Mouse (Mus musculus) testis, postnatal 14 days (tissue): ENCODE data around the gene Prss42.
A peak's percentile ranks its signal among the peaks of the same experiment; 100 is the strongest.

ENCODE experiments used
- DNase-seq: peaks from one replicate; pipeline ENCODE4 v3.0.0; 2021; ENCODE audit warnings: low spot score

Gene Prss42

GRCm38 (mm10) chr9:110797866-110798265 lies at the start of gene Prss42:
TSS of gene Prss42 (plus strand) at chr9:110798166.
- DNase-seq: no peak

DNA sequence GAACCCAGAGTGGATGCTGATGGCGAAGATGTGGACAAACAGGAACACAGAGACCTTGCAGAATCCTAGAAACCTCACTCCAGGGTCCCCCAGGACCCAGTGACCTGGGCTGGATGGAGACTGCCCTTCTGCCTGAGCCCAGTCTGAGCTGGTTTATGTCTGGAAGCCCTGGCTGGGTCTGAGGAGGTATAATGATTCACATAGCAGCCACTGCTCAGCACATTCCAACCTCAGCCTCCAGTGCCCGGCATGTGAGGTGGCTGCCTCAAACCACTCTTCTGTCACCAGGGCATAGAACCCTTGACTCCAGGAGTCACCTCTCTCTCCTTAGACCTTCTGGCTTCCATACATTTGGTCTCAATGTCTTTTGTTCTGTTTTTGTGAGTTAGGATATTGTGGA lies 49.5 kb upstream of the Prss42 start:
- DNase-seq: no peak

DNA sequence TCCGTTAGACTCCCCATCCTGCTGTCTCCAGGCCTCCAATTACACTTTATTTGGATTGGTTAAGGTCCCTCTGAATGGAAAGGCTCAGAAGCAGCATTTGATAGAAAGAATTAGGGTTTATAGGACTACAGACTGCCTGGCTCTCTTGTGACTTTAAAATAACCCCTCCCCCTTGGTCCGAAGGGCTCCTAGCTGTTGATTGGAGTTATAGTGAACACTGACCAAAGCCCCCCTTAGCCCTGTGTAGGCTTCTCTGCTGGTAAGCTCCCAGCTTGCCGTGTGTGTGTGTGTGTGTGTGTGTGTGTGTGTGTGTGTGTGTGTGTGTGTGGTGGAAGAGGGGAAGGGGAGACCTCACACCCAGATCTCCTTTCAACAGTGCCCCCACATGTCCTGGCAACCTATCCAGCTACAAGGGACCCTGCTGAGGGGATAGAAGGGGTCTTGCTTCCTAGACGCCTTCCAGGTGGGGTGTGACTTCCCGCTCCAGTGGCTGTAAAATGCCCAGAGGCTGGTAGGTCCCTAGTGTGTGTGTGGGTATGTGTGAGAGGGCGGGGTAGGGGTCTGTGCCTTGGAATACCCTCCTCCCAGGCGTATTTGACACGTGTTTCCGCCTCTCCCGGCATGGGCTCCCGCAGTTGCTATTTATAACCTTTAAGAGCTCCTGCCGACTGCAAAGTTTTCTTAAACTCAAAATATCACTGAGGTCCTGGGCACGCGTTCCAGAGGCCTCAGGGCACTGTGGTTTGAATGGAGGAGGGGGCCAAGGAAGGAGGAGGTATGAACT lies 47.4 kb upstream of the Prss42 start:
- DNase-seq: no peak

GRCm38 (mm10) chr9:110751412-110751811 lies 46.6 kb upstream of the Prss42 start:
- DNase-seq: no peak

DNA sequence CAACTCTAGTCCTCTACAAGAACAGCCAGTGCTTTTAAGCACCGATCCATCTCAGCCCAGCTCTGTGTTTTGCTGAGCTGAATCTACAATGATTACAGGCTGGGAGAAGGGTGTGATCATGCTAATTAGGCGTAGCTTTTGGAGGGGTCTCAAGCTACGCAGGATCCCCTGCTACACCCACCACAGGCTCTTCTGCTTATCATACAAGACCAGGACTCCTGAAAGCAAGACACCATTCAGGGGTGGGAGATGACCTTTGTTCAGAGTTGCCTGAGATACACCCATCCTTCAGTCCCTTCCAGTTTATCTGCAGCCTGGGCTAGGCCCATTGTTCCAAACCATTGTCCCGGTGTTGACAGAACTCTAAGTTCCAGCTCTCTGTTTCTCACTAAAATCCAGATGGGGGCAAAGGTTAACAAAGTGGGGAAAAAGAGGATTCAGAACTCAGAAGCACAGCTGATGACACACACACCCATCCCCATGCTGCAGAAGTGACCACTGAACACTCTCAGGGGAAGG lies 45.0 kb upstream of the Prss42 start:
- DNase-seq: no peak

GRCm38 (mm10) chr9:110753773-110754172 lies 44.2 kb upstream of the Prss42 start:
- DNase-seq: no peak

- no peak for DNase-seq
Observed at GRCm38 (mm10) chr9:110757816-110758215, 40.1 kb upstream of the Prss42 start.

- peak; percentile 48 for DNase-seq
Observed at GRCm38 (mm10) chr9:110758605-110759004, 39.4 kb upstream of the Prss42 start.

DNA sequence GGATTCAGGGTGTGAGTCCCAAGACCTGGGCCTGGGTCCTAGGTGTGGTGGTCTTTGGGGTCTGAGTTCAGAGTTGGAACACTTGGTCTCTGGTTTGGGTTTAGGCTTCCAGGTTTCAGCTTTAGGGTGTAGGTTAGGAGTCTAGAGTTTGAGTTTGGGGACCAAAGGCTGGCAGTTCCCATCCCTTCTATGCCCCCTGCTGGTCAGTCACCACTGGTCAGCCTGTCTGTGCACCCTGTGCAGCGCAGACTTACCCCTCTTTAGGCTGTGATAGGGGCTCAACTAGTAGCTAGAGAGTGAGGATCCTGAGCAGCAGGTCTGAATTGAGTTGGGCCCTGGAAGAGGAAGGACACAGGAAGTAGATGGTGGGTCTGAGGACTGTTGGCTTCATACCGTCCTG lies 38.7 kb upstream of the Prss42 start:
- DNase-seq: no peak

DNA sequence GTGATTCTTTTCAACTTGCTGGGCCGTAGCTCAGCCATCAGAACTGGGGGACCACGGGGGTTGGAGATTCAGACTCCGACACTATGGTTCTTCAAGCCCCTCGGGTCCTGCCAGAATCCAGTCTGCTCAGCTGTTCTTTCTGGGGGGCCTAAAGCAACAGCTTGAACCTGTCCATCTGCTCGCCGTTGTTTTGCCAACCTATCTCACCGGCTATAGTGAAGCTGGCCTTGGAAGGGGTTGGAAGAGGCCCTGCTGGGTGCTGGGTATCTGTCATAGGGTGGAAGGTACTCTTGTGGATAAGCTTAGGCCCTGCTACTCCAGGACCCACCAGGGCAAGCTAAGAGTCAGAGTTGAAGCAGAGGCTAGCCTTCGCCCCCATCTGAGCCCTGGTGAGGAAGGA lies 37.1 kb upstream of the Prss42 start:
- DNase-seq: no peak

DNA sequence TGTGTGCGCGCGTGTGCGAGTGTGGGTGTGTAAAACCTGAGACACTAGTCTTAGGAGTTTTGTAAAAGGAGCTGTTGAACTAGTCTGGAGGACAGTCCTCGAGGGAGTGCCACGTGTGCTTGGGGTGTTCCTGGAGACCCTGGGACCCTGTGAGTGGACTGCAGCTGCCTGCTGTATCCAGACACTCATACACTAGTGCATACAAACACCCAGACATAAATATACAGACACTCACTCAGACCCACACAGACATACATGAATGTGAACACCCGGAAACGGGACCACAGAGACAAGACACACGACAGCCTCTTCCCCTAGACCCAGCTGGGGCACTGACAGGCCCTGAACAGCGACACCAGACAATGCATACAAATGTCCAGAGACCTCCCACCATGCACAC lies 35.2 kb upstream of the Prss42 start:
- no peak for DNase-seq

- DNase-seq: no peak
Observed at GRCm38 (mm10) chr9:110763405-110763804, 34.6 kb upstream of the Prss42 start.

- no peak for DNase-seq
Observed at GRCm38 (mm10) chr9:110772336-110772735, 25.6 kb upstream of the Prss42 start.

- no peak for DNase-seq
Observed at GRCm38 (mm10) chr9:110774403-110775268, 23.3 kb upstream of the Prss42 start.

DNA sequence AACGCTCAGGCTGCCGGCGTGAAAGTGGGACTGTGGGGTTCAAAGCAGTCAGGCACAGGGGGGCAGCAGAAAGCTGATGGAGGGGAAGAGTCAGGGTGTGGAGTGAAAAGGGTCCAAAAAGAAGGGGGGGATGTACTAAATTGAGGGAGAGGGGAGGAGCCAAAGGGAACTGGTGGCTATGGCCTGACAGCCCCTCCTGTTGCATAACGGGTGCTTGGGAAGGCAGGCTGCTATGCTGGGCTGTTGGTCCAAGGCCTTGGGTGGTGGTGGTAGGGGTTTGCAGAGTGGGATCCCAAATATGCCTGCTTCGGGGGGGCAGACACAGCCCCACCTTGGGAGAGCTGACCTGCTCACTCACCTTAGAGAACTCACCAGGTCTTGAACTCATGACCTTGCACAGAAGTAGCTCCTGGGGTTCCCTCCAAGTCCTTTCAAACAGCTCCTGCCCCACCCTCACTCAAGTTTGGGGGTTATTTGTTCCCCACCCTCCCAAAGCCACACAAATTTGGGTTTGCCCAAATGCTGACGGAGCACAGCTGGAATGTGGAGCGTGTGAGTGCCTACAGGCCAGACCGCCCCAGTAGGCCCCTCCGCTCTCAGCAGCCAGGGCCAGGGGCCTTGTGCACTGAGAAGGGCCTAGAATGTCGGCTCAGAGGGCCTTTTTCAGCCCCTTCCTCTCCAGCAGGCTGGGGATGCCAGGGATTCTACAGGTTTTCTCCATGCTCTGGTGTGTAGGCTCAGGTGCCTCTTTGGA lies 22.5 kb upstream of the Prss42 start:
- no peak for DNase-seq

DNA sequence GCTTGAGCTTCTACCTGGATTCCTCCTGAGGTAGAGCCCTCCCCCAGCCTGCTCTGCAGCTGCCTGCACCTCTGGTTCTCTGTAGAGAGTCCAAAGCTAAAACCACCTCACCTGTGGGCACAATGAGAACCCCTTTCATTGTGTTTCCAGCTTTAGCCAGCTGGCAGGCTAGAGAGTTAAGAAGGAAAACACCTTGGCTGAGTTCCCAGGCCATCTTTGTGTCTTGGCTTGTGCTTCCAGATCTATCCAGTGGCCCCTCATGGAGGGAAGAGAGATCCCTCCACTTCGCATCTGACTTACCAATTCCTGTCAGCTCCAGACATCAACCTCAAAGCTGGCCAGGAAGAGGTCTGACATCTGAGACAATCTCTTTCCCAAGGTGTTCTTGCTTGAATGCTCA lies 19.9 kb upstream of the Prss42 start:
- DNase-seq: no peak

GRCm38 (mm10) chr9:110778559-110778958 lies 19.4 kb upstream of the Prss42 start:
- no peak for DNase-seq

- no peak for DNase-seq
Observed at GRCm38 (mm10) chr9:110779242-110779913, 18.6 kb upstream of the Prss42 start.

DNA sequence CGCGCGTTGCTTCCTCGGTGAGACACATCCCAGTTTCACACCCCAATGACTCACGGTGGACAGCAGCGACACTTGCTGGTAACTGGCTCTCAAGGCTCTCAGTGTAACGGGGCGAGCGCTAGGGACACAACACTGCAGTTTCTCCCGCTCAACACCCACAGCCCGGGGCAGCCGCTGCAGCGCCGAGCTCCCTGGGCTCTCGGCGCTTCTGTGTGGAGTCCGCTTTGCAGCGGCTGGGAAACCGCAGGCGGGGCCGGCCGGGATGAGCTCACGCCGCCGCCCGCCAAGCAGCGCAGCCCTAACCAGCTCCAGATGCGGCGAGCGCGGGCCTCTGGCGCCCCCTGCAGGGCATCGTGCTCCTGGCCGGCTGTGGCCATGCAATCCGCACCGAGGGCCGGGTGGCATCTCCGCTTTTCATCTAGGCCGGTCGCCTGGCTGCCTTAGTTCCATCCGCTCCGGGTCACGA lies 16.7 kb upstream of the Prss42 start:
- DNase-seq: peak; percentile 89

DNA sequence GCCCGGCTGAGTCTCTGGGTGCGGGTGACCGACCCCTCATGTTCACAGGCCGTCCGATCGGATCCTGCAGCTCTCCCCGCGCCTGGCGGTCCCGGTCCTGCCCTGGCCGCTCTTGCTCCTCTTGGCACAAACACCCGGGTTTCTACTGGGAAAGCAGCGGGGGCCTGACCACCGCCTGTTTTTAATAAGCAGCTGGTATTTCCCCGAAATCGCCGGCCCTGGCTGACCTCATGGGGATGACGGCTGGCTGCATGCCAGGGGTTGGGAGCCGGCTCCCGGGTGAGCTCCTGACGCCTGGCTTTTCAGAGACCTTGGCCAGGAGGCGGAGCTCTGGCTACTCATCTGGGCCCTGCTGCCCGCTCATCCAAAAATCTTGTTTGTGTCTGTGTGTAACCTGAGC lies 16.2 kb upstream of the Prss42 start:
- DNase-seq: peak; percentile 75

DNA sequence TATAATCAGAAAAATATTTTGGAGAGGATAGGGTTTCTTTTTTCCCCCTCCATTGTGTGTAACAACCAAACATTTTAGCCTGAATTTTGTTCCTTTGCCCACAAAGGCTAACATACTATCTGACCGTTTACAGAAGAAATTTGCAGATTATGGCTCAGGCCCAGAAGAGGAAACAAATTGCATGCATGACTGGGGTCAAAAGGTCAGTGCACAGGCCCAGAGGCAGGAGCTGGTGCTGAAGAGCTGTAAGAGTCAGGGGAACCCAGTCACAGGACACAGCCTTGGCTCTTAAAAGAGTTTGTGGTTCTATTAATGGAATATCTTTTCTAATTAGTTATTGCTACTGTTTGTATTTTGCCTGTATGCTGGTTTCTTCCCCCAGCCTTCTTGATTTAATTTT lies 14.4 kb upstream of the Prss42 start:
- DNase-seq: no peak

DNA sequence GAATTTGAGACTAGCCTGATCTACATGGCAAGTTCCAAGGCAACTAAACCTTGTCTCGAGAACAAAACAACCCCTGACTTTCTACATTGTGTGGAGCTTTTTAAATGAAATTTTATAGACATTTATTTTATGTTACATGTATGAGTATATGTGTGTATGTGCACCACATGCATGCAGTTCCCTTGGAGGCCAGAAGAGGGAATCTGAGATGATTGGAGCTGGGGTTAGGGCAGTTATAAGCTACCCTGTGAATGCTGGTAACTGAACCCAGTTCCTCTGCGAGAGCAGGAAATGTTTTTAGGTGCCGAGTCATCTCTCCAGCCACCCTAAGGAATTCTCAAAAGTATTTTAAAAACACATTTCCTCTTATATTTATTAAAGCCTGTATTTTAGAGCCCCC lies 9.8 kb upstream of the Prss42 start:
- DNase-seq: no peak
